Mouse (Mus musculus) cerebellum, postnatal 10 days (tissue): ENCODE measurements at regions not wholly inside any gene's neighbourhood (a gene's known extent, or its start where the extent isn't known, plus 50 kb on each side); places are given as distances from the start of the nearest gene placed in this dataset.
A peak's percentile ranks its signal among the peaks of the same experiment; 100 is the strongest.

Experiments
- DNase-seq, 2 experiments: peaks; one replicate each; pipeline ENCODE4 v3.0.0; 2021; ENCODE audit warnings: mixed read lengths in 2 of 2

DNA sequence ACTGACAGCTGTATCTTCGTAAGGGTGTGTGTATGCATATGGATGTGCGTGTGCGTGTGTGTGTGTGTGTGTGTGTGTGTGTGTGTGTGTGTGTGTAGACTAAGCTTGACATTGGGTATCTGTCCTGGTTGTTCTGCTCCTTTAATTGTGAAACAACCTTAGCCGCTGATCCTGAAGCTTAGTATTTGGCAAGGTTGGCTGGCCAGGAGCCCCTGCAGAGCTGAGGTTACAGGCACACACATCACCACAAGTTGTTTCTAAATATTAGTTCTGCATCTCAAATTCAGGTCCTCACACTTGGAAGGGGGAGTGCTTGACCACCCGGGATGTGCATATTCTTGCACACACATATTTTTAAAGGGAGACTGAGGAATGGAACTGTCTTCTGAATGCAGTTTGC, 314.7 kb downstream of the Diras2 start:
- DNase-seq, result no peak

GRCm38 (mm10) chr13:52217066-52217465, 314.0 kb downstream of the Diras2 start:
- DNase-seq, result no peak

DNA sequence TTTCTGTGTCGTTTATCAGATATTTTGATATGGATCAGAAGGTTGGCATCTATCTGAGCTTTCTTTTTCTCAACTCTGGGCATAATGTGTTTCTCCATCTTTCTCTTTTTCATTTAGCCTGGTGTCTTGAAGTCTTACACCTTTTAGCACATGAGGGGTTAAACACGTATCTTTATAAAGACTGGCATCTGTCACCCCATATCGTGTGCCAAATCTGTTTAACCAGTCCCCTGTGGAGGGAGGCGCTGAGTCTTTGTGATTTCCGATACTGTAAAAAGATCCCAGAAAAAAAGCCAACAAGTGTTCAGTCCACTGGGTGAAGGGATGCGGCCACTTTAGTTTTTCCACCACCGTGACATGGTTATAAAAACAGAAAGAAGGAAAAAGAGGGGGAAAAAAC, 313.3 kb downstream of the Diras2 start:
- DNase-seq, result no peak

- no peak for DNase-seq
These were observed 308.6 kb downstream of the Diras2 start for GRCm38 (mm10) chr13:52222315-52223097.

DNA sequence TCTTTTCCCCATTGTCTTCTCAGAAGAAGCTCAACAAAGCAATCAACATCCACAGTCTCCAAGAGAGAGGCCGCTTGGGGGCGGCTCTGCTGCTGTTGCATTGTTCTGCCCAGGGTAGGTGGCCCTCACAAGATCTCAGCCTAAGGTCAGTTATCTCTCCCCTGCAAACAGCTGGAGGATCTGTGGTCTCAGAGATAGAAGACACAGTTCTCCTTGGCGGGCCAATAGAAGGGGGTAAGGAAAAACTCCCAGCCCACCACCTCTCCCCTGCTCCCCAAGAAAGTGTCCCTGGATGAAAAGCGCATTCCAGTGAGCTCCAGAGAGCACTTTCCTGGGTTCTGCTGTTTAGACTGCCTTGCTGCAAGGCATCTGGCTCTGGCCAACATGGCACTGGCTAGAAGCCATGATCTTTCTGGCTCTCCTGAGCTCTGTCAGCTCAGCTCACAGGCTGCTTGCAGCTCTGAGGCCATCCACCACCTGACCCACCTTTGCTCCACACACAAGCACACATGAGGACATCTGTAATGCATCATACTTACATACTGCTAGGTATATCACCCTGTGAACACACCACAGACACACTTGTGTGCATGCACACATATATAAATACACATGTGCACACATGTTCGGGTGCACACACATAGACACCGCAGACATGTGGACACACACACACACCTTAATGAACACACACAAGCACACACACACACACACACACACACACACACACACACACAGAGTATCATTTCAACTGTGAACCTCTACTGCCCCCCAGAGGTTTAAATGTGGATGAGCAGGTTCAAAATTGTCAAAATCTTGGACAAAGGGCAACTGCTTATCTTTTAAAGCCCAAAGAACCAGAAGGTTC, 307.7 kb downstream of the Diras2 start:
- DNase-seq, result peak; percentile 89 to 90

DNA sequence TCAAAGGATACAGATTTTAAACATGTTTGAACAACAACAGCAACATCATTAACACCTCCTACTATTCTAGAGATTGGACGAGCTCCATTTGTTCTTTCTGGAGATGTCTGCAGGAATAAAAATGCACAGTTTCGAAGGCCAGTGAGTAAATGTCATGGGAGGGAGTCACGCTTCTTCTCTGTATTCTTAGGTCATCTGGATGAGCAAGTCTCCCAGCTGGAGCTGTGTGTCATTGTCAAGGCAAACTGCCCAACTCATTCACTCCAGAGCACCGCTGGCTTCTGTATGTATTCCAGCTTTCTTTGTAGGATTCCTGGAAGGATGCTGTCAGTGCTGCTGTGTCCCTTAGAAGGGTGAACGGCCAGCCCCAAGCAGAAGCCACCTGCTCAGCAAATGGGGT, 297.1 kb downstream of the Diras2 start:
- no peak for DNase-seq

GRCm38 (mm10) chr13:52236105-52236504, 295.0 kb downstream of the Diras2 start:
- no peak for DNase-seq

GRCm38 (mm10) chr13:52239563-52239962, 291.5 kb downstream of the Diras2 start:
- DNase-seq, result no peak

GRCm38 (mm10) chr13:52241761-52242160, 289.3 kb downstream of the Diras2 start:
- DNase-seq, result no peak

DNA sequence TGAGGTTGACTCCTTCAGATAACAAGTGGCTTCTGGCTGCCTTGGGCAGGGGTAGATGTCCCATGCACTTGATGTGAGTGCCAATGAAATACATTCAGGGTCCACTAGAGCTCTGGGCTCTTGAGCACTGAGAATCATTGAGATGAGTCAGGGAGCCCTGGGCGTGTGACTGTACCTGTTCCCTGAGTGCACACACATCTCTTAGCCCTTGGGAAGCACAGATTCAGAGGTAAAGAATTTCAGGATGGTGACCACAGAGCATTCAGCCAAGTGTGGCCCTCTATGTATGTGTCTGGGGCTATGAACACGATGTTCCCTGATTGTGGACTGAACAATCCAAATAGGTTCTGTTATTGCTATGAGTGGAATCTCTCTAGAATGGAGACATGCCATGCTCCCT, 281.6 kb downstream of the Diras2 start:
- no peak for DNase-seq

- DNase-seq, result peak in 1 of 2 experiments; percentile 18
These were observed 280.7 kb downstream of the Diras2 start for GRCm38 (mm10) chr13:52250371-52250770.

GRCm38 (mm10) chr13:52252303-52252702, 278.8 kb downstream of the Diras2 start:
- DNase-seq, result no peak

DNA sequence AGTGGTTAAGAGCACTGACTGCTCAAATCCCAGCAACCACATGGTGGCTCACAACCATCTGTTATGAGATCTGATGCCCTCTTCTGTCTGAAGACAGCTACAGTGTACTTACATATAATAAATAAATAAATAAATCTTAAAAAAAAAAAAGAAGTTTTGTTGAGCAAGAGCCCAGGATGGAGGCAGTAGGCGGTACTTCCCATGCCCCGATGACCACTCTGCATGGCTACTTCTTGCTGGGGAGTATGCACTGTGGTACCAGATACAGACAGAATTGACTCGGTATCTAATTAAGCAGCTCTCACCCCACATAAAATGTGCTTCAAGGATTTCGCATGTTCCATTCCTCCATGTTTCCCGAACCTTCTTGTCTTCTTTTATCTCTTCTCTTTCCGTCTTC, 278.4 kb downstream of the Diras2 start:
- peak in 1 of 2 experiments; percentile 6 for DNase-seq

- DNase-seq, result peak; percentile 49 to 72
These were observed 277.9 kb downstream of the Diras2 start for GRCm38 (mm10) chr13:52253138-52253537.

DNA sequence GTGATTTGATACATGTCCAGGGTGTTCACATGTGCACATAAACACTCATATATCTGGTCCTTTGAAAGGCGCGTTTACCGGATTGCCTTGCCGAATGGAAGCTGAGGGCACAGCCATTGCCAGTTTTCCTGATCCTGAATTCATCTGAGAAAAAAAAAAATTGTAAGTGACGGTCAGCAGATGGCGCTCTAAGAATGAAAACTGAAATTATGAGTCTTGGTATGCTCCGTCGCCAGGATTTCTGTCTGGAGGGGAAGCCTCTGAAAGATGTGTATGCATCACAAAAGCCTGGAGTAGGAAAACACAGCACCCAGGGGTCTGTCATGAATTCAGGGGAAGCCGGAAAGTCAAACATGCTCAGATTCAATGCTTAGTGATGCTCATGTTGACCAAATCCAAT, 276.9 kb downstream of the Diras2 start:
- DNase-seq, result peak; percentile 78 to 84

DNA sequence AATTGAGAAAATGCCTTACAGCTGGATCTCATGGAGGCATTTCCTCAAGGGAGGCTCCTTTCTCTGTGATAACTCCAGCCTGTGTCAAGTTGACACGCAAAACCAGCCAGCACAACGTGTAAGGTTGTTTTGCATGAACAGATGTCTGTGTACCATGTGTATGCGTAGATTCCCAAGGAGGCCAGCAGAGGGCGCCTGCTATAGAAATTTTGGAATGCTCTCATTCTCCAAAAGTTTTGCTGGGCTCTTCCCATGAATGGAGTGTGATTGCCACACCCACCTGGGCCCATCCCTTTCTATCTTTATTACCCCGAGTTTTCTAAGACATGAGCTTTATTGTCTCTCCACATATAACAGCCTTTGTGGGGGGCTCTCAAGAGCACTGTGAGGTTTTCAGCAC, 275.4 kb downstream of the Diras2 start:
- peak; percentile 54 to 65 for DNase-seq

- DNase-seq, result no peak
These were observed 272.7 kb downstream of the Diras2 start for GRCm38 (mm10) chr13:52258373-52258772.

- no peak for DNase-seq
These were observed 268.0 kb downstream of the Diras2 start for GRCm38 (mm10) chr13:52262949-52263550.

DNA sequence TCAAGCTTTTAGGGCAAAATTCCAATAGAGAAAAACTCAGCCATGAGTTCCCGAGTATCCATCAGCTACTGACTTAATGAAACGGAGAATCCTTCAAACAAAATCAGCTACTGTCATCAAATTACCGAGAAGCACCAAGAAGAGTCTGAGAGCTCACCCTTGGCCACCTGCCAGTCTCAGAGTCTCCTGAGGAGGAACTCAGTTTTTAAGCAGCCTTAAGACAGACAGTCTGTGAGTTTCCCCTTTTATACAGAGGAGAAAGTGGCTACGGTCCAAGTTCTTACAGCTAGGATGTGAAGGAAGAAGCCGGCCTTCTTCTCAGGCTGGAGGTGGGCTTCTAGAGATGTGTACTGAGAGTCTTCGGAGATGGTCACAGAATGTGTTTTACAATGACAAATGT, 262.8 kb downstream of the Diras2 start:
- peak; percentile 49 to 53 for DNase-seq

GRCm38 (mm10) chr13:52273502-52274246, 257.4 kb downstream of the Diras2 start:
- no peak for DNase-seq

DNA sequence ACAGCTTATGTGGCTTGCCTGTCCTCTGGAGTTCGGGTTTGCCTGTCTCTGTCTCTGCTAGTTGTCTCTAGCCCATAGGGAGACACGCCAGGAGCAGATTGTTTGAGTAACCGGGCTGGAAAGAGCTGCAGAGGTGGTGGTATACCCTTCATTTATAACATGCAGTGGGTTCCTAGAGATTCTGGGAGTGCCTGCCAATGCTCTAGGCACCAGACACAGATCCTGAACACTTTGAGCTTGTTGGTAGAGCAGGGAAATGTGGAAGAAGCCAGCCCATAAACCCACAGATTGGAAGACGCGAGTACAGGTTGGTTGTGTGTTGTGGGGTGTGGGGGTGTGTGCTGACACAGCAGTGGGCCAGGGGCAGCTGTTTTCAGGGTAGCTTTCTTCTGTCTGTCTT, 255.9 kb downstream of the Diras2 start:
- DNase-seq, result no peak

GRCm38 (mm10) chr13:52275675-52276074, 255.4 kb downstream of the Diras2 start:
- peak; percentile 81 to 87 for DNase-seq

GRCm38 (mm10) chr13:52277195-52277594, 253.9 kb downstream of the Diras2 start:
- no peak for DNase-seq
